Mouse (Mus musculus) c-Kit-positive CD71-positive TER-119-negative erythroid progenitor cells, embryonic 14.5 days (primary cell): ENCODE measurements around the gene Tppp2.

Source experiments
- DNase-seq: peaks from one replicate; pipeline ENCODE4 v3.0.0-alpha.2; 2013; ENCODE audit warnings: low read depth

Gene Tppp2

DNA sequence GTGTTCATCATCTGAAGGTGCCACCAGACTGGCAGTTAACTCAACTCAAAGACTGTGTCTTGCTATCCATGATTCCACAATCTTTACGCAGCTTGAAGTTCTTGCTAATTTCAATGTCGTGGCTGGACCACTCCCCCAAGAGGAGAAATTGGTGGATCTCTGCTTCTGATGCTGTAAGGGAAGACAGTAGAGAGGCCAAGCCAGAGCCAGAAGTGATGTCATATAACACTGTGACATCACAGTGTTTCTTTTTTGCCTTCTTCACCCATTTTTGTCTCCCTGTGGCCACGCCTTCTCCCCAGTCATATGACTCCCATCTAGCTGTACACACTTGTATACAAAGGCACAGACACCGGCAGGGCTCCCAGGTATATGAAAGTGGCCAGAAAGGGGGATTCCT is at the start of gene Tppp2:
Tppp2 (plus strand) TSS at position 301 of the 400 bp plus-strand sequence.
- no peak for DNase-seq

DNA sequence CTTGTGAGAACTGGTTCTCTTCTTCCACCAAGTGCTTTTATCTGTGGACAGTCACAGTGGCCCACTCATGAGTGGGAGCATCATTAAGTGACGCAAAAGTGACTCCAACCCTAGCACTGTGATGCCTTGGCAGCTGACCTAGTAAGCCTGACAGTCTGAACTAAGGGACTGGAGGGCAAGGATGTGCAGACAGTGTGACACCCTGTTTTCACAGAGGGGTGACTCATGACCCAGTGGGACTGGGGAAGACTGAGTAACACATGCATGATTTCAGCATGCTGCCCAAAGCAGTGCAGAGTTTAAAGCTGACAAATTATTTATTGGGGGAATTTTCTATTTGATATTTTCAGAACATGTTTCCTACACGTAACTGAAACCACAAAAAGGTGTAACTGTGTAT is 47.5 kb upstream of the Tppp2 start:
- DNase-seq: no peak

DNA sequence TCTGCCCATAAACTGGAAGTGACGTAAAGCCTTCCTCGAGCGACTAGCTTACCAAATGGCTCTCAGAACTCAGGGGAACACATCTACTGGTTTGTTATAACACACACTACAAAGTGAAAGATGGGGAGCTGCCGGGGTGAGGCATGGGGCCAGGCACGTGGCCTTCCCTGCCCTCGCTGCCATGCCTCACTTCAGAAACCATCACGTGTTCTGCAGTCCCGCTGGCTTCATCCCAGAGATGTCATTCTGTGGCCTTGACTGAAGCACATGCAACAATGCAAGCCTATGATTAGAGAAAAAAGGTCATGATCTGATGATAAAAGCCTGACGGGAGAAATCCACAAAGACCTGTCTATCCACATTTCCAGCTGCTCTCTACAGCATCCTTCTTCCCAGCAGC is 46.5 kb upstream of the Tppp2 start:
- no peak for DNase-seq

DNA sequence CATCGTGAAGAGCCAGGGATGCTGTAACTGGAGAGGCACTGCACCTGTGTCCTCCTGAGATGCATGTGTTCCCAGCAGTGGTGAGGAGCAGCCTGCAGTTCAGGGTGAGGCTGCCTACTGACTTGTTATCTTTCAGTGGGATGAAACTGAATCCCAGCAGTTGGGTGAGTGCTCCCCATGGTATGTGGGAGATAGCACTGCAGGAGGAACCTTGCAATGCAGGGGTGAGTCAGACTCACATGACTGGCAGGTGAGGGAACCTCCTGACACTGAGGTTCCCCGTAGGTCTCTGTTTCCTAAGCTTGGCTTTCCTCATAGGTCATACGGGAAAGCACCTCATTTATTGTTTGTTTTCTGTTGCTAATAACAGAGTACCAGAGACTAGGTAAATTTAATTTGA is 40.7 kb upstream of the Tppp2 start:
- no peak for DNase-seq

DNA sequence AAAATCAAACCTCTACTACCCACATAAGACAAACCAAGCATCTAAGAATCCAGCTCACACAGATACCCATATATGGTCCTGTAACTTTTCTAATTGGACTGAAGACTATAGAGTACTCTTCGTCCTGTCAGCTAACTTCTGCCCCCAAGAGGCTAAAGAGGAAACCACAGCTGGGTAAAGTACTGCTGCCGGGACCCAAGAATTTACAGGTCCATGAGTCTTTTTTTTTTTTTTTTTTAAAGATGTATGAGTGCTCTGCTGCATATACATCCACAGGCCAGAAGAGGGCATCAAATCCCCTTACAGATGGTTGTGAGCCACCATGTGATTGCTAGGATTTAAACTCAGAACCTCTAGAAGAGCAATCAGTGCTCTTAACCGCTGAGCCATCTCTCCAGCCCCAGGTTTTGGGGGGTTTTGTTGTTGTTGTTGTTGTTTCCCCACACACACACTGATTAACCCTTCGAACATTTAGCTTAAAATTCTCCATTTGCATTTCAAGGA is 34.6 kb upstream of the Tppp2 start:
- DNase-seq: peak; percentile 84

DNA sequence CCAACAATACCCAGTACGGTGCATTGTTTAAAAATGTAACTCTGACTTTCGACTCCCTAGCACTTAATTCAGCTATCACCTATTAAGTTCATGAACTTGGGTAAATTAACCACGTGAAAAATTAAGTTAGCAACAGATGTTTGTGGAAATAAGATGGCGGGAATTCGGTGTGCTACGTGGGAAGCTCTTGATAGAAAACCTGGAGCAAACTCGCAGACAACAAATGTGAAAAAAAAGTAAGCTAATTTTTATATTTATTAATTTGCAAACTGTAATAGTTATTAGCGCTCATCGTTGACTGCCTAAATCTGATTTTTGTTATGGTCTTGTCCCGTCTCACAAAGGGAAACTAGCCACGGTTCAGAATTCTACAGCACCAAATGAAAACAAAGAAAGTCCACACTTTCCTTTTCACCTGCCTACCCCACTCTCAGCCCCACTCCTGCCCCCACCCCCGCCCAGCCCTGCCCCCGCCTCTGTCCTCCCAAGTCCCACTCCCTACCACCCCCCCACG is 34.1 kb upstream of the Tppp2 start:
- no peak for DNase-seq

DNA sequence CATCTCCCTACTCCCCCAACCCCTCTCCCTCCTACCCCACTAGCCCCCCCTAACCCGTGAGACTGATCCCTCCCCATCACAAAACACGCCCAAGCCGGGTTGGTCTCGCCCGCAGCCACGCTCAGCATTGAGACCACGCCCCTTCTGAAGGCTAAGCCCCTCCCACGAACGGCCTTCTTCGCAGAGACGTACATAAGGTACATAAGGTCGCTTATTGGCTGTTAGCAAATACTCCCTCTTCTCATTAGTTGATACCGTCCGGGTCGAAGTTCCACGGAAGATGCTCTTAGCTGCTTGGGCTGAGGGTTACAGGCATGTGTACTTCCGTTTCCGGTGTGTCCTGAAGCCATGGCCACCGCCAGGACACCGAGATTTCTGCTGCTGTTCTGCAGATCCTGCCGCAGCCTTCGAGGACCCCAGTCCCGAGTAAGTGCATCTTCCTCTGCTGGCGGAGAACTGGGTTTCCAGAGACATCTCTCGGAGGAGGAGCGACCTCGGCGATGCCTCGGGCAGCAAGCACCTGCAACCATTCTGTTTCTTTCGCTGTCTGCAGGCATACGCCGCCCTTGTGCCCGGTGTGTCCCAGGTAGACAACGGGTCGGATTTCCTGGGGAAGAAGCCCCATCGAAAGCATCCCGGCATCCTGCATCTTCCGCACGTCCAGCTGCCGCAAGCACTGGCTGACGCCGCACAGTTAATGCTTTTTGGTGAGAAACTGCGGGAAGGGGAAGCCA is 33.5 kb upstream of the Tppp2 start, which contains the start of gene Mettl17:
Mettl17 (plus strand) TSS at position 245 of the 734 bp plus-strand sequence.
- DNase-seq: peak; percentile 92

DNA sequence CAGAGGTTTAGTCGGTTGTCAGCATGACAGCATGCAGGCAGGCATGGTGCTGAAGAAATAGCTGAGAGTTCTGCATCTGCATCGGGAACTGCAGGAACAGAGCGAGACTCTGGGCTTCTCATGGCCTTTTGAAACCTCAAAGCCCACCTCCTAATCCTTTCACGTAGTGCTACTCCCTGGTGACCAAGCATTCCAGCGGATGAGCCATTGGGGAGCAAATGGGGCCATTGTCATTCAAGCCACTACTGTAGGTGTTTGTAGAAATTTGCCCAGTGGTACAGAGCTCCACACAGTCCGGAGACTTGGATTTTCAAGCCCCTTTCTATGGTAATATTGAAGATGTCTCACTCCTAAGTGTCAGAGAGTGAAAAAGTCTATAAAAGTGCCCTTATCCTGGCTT is 32.2 kb upstream of the Tppp2 start:
- no peak for DNase-seq

DNA sequence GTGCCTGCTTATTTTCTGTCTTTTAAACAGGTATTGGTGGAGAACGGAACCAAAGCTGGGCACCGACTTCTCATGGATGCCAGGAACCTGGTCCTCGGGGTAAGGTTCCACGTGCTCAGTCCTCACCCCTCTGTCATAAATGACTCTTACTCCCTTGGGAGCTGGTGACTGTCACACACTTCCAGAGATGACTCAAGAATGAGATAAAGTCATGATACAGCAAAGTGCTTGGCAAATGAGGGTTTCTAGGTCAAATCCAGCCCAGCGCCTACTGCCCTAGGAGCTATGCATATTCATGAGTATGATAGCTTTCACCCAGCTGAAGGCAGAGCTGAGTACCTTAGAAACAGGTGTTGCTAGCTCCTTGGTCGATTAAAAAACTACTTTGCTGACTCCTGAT is 28.4 kb upstream of the Tppp2 start:
- DNase-seq: no peak

DNA sequence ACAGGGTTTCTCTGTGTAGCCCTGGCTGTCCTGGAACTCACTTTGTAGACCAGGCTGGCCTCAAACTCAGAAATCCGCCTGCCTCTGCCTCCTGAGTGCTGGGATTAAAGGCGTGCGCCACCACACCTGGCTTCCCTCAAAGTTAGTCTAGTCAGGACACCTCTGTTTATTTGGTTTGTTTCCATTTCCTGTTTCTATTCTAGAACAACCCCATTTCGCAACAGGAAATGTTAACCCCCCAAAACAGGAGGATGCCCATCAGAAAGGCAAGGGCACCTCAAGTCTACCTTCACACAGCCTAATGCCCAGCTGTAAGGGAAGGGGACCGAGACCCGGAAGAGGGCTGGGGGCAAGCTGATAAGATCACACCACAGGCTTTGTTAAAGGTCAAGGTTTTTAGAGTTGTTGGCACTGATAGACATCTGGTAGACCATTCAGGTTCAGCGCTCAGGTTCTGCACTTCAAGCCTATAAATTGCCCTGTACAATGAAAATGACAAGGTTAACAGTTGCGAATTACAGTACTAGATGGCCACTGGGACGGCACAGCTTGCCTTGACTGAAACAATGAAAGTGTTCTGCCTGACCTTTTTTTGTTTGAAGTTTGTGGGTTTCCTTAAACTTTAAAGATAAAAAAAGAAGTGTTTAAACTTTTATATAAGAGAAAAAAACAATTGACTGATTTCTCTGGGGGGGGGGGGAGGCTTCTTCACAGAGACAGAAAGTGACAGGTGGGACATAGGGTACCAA is 25.9 kb upstream of the Tppp2 start, which contains the start of gene Slc39a2:
Slc39a2 (plus strand) TSS at position 699 of the 749 bp plus-strand sequence.
- DNase-seq: no peak

DNA sequence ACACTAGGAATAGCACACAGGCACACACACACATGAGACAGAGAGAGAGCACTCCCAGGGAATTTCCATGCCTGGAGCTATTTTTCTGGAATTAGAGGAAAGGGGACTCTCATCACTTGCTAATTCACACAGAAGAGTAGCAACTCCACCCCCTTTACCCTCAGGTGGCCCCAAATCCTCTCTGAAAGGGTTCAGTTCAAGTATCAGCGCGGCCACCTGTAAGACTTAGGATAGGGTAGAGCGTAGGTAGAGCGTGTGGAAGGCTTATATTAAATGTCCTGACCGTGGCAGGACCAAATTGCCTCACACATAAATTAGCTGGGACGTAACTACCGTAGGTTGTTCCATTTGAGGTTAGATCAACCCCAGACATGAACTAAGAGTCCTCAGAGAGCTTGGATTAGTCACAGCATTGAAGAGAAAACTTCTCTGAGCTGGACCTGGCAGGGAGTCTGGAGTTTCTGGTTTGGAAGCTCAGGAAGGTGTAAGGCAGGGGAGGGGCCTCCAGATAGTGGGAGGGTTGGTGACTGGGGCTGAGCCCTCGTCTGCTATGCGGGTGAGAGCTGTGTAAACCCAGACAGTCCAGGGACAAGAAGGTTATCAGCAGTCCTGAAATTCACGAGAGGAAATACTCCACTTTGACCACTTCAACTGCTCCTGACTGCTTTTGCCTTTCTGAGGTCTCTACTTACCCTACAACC is 25.0 kb upstream of the Tppp2 start:
- DNase-seq: no peak

DNA sequence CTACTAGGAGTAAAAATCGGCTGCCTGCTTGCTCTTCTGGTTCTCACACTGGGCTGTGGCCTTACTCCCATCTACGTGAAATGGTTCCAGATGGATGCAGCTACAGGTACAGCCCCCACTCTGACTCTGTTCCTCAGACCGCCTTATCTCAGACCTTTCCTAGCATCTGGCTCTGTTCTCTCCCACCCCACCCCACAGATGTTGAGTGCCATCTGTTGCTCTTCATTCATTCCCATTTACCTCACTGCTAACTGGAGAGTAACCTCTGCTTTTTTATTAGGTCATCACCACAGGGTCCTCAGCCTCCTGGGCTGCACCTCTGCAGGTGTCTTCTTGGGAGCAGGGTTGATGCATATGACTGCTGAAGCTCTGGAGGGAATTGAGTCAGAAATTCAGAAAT is 24.4 kb upstream of the Tppp2 start:
- no peak for DNase-seq

DNA sequence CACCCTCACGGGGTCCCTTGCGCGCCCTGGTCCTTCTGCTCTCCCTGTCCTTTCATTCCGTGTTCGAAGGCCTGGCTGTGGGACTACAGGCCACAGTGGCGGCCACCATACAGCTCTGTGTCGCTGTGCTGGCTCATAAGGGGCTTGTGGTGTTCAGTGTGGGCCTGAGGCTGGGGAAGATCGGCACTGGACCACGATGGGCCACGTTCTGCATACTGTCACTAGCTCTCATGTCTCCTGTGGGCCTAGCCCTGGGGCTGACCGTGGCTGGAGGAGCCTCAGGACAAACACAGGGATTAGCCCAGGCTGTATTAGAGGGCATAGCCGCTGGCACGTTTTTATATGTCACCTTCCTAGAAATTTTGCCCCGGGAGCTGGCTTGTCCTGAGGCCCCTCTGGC is 23.2 kb upstream of the Tppp2 start:
- no peak for DNase-seq

DNA sequence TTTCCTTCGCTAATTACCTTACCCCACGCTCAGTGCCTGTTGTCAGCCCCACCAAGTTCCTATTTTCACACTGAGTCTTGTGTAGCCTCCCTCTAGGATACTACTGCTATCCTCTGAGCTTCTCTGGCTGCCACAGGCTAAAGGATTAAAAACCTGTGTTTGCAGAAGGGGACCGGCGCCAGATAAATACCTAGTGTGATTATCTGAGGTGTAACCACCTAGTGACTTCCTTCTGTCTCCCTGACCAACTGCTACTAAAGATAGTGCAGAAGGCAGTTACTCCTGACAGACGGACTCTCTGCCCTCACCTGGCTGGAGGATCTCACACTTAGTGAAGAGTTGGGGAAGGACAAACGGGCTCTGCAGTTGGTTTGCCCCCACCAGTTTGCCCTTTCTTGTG is 22.2 kb upstream of the Tppp2 start:
- no peak for DNase-seq

DNA sequence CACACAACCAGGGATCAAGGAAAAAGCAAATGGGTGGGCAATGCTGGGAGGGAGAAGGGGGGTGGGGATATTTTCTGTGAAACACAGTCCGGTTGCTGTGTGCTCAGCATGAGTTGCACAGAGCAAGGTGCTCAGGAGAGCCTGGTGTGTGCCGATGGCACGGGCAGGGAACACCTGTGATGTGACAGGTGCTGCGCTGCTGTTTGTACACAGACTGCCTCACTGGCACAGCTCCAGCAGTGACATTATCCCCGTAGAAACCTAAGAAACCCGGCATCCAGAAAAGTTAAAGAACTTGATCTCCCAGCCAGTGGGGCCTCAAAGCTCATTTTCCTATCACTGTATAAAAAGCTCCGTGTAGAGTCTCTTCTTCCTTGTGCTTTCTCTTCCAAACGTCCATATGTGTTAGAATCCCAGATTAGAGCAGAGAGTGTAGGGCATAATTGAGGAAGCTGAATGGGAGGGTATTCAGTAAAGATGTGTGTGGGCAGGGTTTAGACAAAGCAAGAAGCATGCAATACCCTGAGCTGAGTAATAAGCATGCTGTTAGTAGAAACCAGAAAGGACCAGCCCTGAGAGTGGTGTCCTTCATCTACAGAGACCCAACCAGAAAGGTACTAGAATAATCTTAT is 21.6 kb upstream of the Tppp2 start:
- DNase-seq: no peak

DNA sequence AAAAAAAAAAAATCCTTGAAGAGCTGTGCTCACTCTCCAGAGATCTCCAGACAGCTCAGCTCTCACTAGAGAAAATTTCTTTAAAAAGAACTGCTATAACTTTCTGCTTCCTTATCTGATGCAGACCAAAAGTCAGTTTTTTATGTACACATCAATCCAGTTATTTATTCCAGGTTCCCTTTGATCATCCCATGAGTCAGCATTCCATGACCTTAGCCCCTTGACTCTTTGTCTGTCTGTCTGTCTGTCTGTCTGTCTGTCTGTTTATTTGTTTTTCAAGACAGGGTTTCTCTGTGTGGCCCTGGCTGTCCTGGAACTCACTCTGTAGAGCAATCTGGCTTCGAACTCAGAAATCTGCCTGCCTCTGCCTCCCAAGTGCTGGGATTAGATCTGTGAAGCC is 18.9 kb upstream of the Tppp2 start:
- DNase-seq: no peak

DNA sequence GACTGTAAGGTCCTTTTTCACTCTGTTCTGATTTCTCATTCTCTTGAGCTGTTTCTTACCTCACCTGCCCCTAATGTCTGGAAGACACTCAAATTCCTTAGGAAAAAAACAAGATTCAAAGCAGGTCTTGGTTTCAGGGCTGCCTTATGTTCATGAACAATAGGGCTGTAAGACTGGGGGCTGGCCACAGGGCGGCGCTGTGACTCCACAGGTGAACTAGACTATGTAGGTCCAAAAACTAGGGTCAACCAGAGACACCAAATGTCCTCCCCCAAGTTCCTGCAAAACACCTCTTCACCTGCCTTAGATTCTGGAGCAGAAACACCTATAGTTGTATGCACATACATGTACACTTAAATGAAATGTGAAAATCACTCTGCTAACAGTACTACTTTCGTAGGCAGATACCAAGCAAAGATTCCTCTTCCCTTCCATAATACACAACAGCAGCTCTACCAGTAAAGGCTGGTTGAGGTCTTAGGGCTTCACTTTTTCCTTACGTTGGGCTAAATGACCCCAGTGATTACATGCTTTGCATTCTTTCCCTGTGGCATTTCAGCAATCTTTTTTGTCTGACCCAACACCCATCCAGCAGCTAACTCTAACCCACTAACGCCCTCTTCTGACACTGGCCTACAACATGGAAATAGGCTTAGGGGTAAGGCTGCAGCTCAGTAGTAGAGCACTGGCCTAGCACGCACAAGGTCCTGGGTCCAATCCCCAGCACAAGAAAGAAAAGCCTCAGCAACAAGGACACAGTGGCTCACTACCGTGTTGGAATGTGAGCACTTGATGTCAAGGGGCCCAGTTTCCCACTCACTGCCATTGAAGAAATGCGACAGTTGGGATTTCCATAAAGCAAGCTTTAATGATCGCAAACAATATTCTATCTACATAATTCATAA is 15.2 kb upstream of the Tppp2 start:
- peak; percentile 33 for DNase-seq

DNA sequence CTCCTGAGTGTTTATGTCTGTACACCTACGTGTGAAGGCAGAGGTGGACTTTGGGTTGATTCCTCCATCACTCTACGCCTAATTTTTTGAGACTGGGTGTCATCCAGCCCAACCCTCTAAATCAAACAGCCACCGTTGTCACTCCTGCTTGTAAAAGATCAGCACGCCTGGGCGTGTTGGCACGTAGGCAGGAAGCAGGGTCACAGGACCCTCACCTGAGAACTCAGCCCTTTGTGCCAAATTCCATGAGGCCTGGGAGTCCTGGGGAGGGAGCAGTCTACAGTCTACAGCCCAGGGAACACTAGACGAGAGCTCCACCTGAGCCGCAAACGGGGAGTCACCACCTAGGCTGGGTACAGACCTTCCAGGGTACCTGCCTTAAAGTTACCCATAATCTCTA is 14.4 kb upstream of the Tppp2 start:
- DNase-seq: no peak

DNA sequence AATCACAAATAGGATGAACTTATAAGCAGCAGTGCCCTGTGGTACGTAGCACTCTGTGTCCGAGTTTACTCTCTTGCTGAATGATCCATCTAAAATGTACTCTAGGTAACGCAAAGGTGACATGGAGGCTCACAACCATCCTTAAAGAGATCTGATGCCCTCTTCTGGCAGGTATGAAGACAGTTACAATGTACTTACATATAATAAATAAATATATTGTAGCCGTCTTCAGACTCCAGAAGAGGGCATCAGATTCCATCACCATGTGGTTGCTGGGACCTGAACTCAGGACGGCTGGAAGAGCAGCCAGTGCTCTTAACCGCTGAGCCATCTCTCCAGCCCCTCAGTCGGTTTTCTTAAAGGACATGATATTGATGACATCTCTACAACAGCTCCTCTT is 13.5 kb upstream of the Tppp2 start:
- DNase-seq: no peak

DNA sequence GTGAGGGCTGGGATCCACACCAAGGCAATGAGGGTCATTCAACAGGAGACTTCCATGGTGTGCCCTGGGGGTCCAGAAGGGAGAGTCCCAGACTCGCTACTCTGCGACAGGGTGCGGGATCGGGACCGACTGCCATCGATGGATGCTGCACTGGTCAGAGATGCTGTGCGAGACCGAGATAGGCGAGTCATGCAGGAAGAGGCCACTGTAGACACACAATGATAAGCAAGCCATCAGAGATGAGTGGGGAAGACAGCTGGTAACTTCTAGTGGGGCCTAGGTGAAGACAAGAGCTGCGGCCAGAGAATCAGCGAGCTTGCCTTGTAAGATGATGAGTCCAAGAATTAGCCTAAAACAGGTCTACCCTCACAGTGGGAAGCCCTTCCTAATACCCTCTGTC is 12.1 kb upstream of the Tppp2 start:
- DNase-seq: no peak

DNA sequence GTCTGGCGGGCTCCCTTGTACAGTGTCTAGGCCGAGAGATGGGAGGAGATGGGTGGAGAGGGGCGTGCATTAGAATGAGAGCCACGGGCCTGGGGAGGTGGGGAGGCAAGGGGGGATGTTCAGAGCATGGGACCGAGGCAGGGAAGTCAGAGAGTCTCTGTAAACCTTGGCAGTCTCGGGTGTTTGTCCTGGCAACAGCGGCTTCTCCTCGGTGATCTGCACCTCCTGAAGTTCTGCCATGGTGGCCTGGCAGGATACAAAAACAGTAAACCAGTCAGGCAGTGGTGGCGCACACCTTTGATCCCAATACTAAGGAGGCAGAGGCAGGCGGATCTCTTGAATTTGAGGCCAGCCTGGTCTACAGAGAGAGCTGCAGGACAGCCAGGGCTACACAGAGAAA is 6.9 kb upstream of the Tppp2 start:
- no peak for DNase-seq
